Comparison of ENCODE assay signal across 8 mouse cellular contexts in genomic region chr11:107511954-107512353, GRCm38 (mm10). TPM values are rescaled to one million over a fixed set of nuclear protein-coding genes. Genes with fewer than 3 reads are reported as not detected.
DNase-seq lines count a peak whose midpoint lies in the region; ATAC-seq lines count a peak whose summit lies in the region.
"Not testable (repeated sequence)": the region's sequence is repeated elsewhere in the genome, so short reads cannot be mapped to it uniquely, and the experiment has no call there.

No protein-coding gene starts in this region.

- H3K4me1 ChIP-seq in forebrain, embryonic 14.5 days (ENCODE audit: control insufficient read depth, insufficient read depth, low read length), result not testable (repeated sequence)
- peaks cover 21% of the 10 kb centered on the region for H3K4me1 ChIP-seq in hindbrain, embryonic 10.5 days (replicated peaks)

- not testable (repeated sequence) for H3K36me3 ChIP-seq in forebrain, embryonic 14.5 days (ENCODE audit: control insufficient read depth, insufficient read depth, low read length); hindbrain, embryonic 10.5 days

- not testable (repeated sequence) for H3K27me3 ChIP-seq in forebrain, embryonic 14.5 days (replicated peaks; ENCODE audit: control insufficient read depth, insufficient read depth, low read length); hindbrain, embryonic 10.5 days (ENCODE audit: insufficient read depth, poor library complexity, severe bottlenecking)

- H3K27ac ChIP-seq in forebrain, embryonic 14.5 days (ENCODE audit: low read depth, low read length); hindbrain, embryonic 10.5 days: not testable (repeated sequence)

- not testable (repeated sequence) for H3K4me2 ChIP-seq in forebrain, embryonic 14.5 days (ENCODE audit: low read length)

- not testable (repeated sequence) for H3K9ac ChIP-seq in forebrain, embryonic 14.5 days (ENCODE audit: low read length)

- WGBS in forebrain, embryonic 14.5 days, result 52% methylated on average over 5 of the region's 5 CpGs
- 43% methylated on average over 5 of the region's 5 CpGs for WGBS in hindbrain, embryonic 10.5 days

- peak; percentile 87 for DNase-seq in NIH3T3 (ENCODE audit: low read depth)
- DNase-seq in cerebellum, adult 18-20 months, result peak; percentile 49 to 72
- DNase-seq in forebrain, embryonic 14.5 days (ENCODE audit: low spot score), result peak; percentile 80
- peak; percentile 66 for DNase-seq in hindbrain, embryonic 10.5 days (ENCODE audit: low spot score)
- DNase-seq in layer of hippocampus, postnatal 10 days (ENCODE audit: low spot score in 2 of 2), result peak; percentile 77 to 81
- peak; percentile 81 for DNase-seq in lung, postnatal 36 days
- DNase-seq in right cerebral cortex, postnatal 10 days (ENCODE audit: low spot score in 2 of 2), result peak; percentile 74 to 82
- DNase-seq in urinary bladder, postnatal 14 days (ENCODE audit: low spot score), result peak; percentile 60

- not testable (repeated sequence) for H3K4me3 ChIP-seq in forebrain, embryonic 14.5 days (ENCODE audit: low read depth, low read length); hindbrain, embryonic 10.5 days

- not testable (repeated sequence) for ATAC-seq in forebrain, embryonic 14.5 days

- not testable (repeated sequence) for H3K9me3 ChIP-seq in forebrain, embryonic 14.5 days (replicated peaks; ENCODE audit: control insufficient read depth, low read length); hindbrain, embryonic 10.5 days

RNA-seq across cellular contexts. Expression of gene Psmd12, which starts 32.7 kb away (rescaled TPM):
- polyA plus RNA-seq in forebrain, embryonic 14.5 days (2014; fragmentation: Nextera tagmentation; extraction: Ambion mirVana), result 171 and 177 TPM in 2 replicates
- 188 and 220 TPM in 2 replicates for polyA plus RNA-seq in hindbrain, embryonic 10.5 days (2016; fragmentation: Nextera tagmentation; extraction: Ambion mirVana)
- 10 to 100 TPM; 78.5 to 86.2 TPM for total RNA-seq in layer of hippocampus, postnatal 10 days (2021)

RNA-seq across cellular contexts. Expression of gene Helz, which starts 35.8 kb away (rescaled TPM):
- polyA plus RNA-seq in forebrain, embryonic 14.5 days (2014; fragmentation: Nextera tagmentation; extraction: Ambion mirVana), result 12.8 and 19.5 TPM in 2 replicates
- 20.6 and 23.7 TPM in 2 replicates for polyA plus RNA-seq in hindbrain, embryonic 10.5 days (2016; fragmentation: Nextera tagmentation; extraction: Ambion mirVana)
- 10 to 100 TPM; 34.1 to 37.9 TPM for total RNA-seq in layer of hippocampus, postnatal 10 days (2021)

RNA-seq across cellular contexts. Expression of gene Pitpnc1, which starts 41.5 kb away (rescaled TPM):
- polyA plus RNA-seq in forebrain, embryonic 14.5 days (2014; fragmentation: Nextera tagmentation; extraction: Ambion mirVana), result 31.4 and 38.9 TPM in 2 replicates
- 21.9 and 22.8 TPM in 2 replicates for polyA plus RNA-seq in hindbrain, embryonic 10.5 days (2016; fragmentation: Nextera tagmentation; extraction: Ambion mirVana)
- 10 to 100 TPM; 60.3 to 65.2 TPM for total RNA-seq in layer of hippocampus, postnatal 10 days (2021)
